9 mouse cellular contexts compared by ENCODE assay signal in genomic region chr16:78101415-78102326, GRCm38 (mm10).
A peak's percentile ranks its signal among the peaks of the same experiment; 100 is the strongest.
DNase-seq lines count a peak whose midpoint lies in the region; ATAC-seq lines count a peak whose summit lies in the region.
"Had no signal": no experiment of that assay in that cellular context is flagged by ENCODE, and none has a peak within 500 bp of the region (broad histone marks: within the 10 kb centered on the region; RNA-seq: fewer than 3 reads in every experiment).

No protein-coding gene starts in this region.

- H3K4me1 ChIP-seq in lung, embryonic 16.5 days (replicated peaks; ENCODE audit: control insufficient read depth, insufficient read depth, low read length) = peaks cover 5% of the 10 kb centered on the region; the same call in 1 of the 2 replicates
- 0 out of 2 replicates have a peak, but pooled peaks cover 5% of the 10 kb centered on the region for H3K4me1 ChIP-seq in stomach, embryonic 16.5 days (ENCODE audit: control insufficient read depth, insufficient read depth, low read length)
- no peaks in the 10 kb centered on the region for H3K4me1 ChIP-seq in liver, embryonic 11.5 days (replicated peaks; ENCODE audit: control insufficient read depth, insufficient read depth, low read length)

- 19% methylated on average over 14 of the region's 14 CpGs for WGBS in lung, embryonic 16.5 days
- WGBS in stomach, embryonic 16.5 days = 30% methylated on average over 14 of the region's 14 CpGs
- 66% methylated on average over 14 of the region's 14 CpGs for WGBS in liver, embryonic 11.5 days

- H3K4me2 ChIP-seq in lung, embryonic 16.5 days (ENCODE audit: low read depth, low read length) = peak overlapping the region; percentile 60
- H3K4me2 ChIP-seq in stomach, embryonic 16.5 days (ENCODE audit: low read depth, low read length) = peak overlapping the region; percentile 56
- H3K4me2 ChIP-seq in liver, embryonic 11.5 days = no peak overlapping the region

- peak; percentile 88 for ATAC-seq in lung, embryonic 16.5 days (ENCODE audit: low read depth)
- ATAC-seq in stomach, embryonic 16.5 days (ENCODE audit: insufficient read depth, low FRiP score) = peak; percentile 79; the same call in 1 of the 2 replicates
- ATAC-seq in liver, embryonic 11.5 days (replicated peaks; ENCODE audit: low FRiP score) = no peak
- no peak for ATAC-seq in cerebellum, adult (ENCODE audit: insufficient number of reproducible peaks, low FRiP score, low TSS enrichment)
- ATAC-seq: Patski had no signal

- peak; percentile 5 for DNase-seq in ovary, postnatal 10 days (ENCODE audit: low spot score)
- no peak for DNase-seq in ovary, postnatal 36 days (ENCODE audit: low spot score)
- peak; percentile 39 to 61 for DNase-seq in gastrocnemius, postnatal 4 days (ENCODE audit: low spot score in 2 of 2)
- no peak for DNase-seq in liver, embryonic 11.5 days (ENCODE audit: low spot score)
- no peak for DNase-seq in frontal cortex, postnatal 25 days (ENCODE audit: low spot score in 2 of 2)

- peak overlapping the region; percentile 43; the same call in 1 of the 2 replicates for H3K9ac ChIP-seq in lung, embryonic 16.5 days (ENCODE audit: low read length)
- peak overlapping the region; percentile 7; the same call in 1 of the 2 replicates for H3K9ac ChIP-seq in stomach, embryonic 16.5 days (ENCODE audit: low read length)
- H3K9ac ChIP-seq in liver, embryonic 11.5 days (ENCODE audit: low read depth, low read length) = no peak overlapping the region

- peak overlapping the region; percentile 50 for H3K27ac ChIP-seq in lung, embryonic 16.5 days (ENCODE audit: low read length)
- peak overlapping the region; percentile 76 for H3K27ac ChIP-seq in stomach, embryonic 16.5 days (ENCODE audit: low read length)
- H3K27ac ChIP-seq in liver, embryonic 11.5 days (ENCODE audit: low read depth, low read length) = no peak overlapping the region

- H3K4me3 ChIP-seq in lung, embryonic 16.5 days (ENCODE audit: low read length) = peak overlapping the region; percentile 39
- H3K4me3 ChIP-seq in stomach, embryonic 16.5 days (replicated peaks; ENCODE audit: low read length) = peak overlapping the region; percentile 23
- H3K4me3 ChIP-seq in liver, embryonic 11.5 days (ENCODE audit: low read depth, low read length) = no peak overlapping the region

- no peaks in the 10 kb centered on the region; the same call in 1 of the 2 replicates for H3K27me3 ChIP-seq in lung, embryonic 16.5 days (ENCODE audit: control insufficient read depth, insufficient read depth, low read depth, low read length)
- H3K27me3 ChIP-seq in stomach, embryonic 16.5 days (ENCODE audit: control insufficient read depth, insufficient read depth, low read length) = no peaks in the 10 kb centered on the region
- no peaks in the 10 kb centered on the region for H3K27me3 ChIP-seq in liver, embryonic 11.5 days (replicated peaks; ENCODE audit: control insufficient read depth, insufficient read depth, low read length)

- H3K9me3 ChIP-seq in lung, embryonic 16.5 days (ENCODE audit: control insufficient read depth, low read length) = no peaks in the 10 kb centered on the region
- H3K9me3 ChIP-seq in stomach, embryonic 16.5 days (replicated peaks; ENCODE audit: control insufficient read depth, low read length) = no peaks in the 10 kb centered on the region
- no peaks in the 10 kb centered on the region for H3K9me3 ChIP-seq in liver, embryonic 11.5 days (ENCODE audit: control insufficient read depth, low read length)

- no peaks in the 10 kb centered on the region for H3K36me3 ChIP-seq in lung, embryonic 16.5 days (ENCODE audit: control insufficient read depth, insufficient read depth, low read length)
- no peaks in the 10 kb centered on the region for H3K36me3 ChIP-seq in stomach, embryonic 16.5 days (ENCODE audit: control insufficient read depth, insufficient read depth, low read length)
- H3K36me3 ChIP-seq in liver, embryonic 11.5 days (ENCODE audit: control insufficient read depth, insufficient read depth, low read length) = no peaks in the 10 kb centered on the region

Comparison
In these comparisons a context has a peak if more than half of its experiments do, and no peak if none do; other contexts are left out.
1. DNase-seq: peak in ovary, postnatal 10 days (single experiment) and gastrocnemius, postnatal 4 days (2 of 2); none in ovary, postnatal 36 days (single experiment), liver, embryonic 11.5 days (single experiment) and frontal cortex, postnatal 25 days (0 of 2).
2. ATAC-seq: peak in lung, embryonic 16.5 days (single experiment) and stomach, embryonic 16.5 days (single experiment); none in liver, embryonic 11.5 days (single experiment) and cerebellum, adult (single experiment).